Mouse (Mus musculus): ENCODE measurements around the gene Cdk14.

DNA sequence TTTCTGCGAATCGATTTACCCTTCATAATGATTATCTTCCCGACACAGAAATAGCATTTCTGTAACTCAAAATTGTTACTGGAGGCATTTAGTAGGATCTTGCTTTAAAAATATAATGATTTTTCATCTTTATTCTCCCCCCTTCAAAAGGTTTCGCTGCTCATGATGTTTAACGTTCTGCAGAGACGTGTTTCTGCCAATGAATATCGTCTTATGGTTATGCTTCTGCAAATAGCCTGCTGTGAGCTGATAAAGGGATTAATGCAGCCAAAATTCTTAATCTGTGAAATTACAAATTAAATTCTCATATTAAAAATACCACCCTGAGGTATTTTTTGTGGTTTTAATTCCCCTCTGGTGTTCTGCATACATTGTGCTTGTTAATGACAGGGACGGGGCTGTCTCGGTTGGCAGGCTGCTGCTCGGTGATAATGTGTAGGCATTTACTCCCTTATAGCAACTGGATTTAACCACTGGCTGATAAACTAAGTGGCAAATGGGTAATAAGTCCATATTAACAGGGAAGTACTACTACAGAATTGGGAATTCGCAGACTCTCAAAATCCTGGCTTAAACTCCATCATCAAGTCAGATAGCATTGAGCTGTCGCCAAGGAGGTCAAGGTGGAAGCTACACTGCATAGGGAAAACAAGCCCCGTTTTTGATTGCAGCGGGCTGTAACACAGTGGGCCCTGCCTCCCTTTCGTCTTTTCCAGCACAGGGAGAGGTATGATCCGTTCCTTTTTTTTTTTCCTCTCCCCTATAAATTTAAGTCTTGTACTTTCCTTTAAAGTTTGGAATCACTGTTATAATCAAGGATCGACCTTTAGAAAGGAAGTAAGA, 528.0 kb downstream of the Cdk14 start:
- no peak for TF ChIP-seq POLR2A (IDR thresholded peaks at IDR 0.05; ENCODE audit: insufficient read length, low read depth)
- TF ChIP-seq CEBPB (IDR thresholded peaks at IDR 0.05; ENCODE audit: insufficient read depth, poor library complexity, severe bottlenecking): no peak
- TF ChIP-seq E2F4 (IDR thresholded peaks at IDR 0.05; ENCODE audit: insufficient read depth): no peak
- no peak for TF ChIP-seq TCF12 (IDR thresholded peaks at IDR 0.05; ENCODE audit: insufficient read depth, poor library complexity, severe bottlenecking)
- no peak for TF ChIP-seq SRF (IDR thresholded peaks at IDR 0.05; ENCODE audit: control insufficient read depth, insufficient read length, low read depth)
- TF ChIP-seq MYOD1 (IDR thresholded peaks at IDR 0.05; ENCODE audit: control insufficient read depth in 1 of 3, insufficient read length in 2 of 3, low read depth in 2 of 3): no peak
- no peak for TF ChIP-seq MAX (IDR thresholded peaks at IDR 0.05; ENCODE audit: low read depth)
- TF ChIP-seq MYOG (IDR thresholded peaks at IDR 0.05; ENCODE audit: control insufficient read depth in 1 of 3, insufficient read depth in 1 of 3, insufficient read length in 2 of 3, low read depth in 2 of 3): no peak
- TF ChIP-seq POLR2AphosphoS2 (IDR thresholded peaks at IDR 0.05; ENCODE audit: insufficient read length, low read depth): no peak
- TF ChIP-seq USF1 (IDR thresholded peaks at IDR 0.05; ENCODE audit: low read depth): no peak
